Mouse (Mus musculus): ENCODE data around the gene Prelp. TPM values are rescaled to one million over a fixed set of nuclear protein-coding genes. Genes with fewer than 3 reads are reported as not detected.

Prelp gene
- 20.3 TPM for polyA plus RNA-seq (2015; fragmentation: Illumina TruSeq; extraction: RNeasy Lipid Tissue Mini Kit (QIAGEN cat#74804); ENCODE audit: insufficient read depth, low read depth, low replicate concordance)

DNA sequence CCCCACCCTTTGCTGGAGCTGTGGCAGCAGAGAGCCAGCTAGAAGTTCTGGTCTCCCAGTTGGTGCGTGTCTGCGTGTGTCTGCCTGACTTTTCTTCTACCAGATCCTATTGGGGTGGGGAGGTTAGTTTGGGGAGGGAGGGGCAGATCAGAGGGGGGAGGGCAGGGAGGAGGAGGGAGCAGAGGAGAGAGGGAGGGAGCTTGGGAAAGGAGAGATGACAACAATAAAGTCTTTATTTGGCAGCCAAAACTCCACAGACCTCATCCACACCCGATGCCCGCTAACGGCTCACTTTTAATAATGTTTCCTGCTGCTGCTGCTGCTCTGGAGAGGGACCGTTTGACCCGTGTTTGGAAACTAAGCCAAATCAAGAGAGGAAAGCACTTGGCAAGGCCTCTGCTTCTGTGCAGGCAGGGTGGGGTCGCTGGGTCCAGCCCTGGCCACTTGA, at the start of gene Prelp:
Gene Prelp (minus strand): TSS at position 111 of the 448 bp plus-strand sequence.

DNA sequence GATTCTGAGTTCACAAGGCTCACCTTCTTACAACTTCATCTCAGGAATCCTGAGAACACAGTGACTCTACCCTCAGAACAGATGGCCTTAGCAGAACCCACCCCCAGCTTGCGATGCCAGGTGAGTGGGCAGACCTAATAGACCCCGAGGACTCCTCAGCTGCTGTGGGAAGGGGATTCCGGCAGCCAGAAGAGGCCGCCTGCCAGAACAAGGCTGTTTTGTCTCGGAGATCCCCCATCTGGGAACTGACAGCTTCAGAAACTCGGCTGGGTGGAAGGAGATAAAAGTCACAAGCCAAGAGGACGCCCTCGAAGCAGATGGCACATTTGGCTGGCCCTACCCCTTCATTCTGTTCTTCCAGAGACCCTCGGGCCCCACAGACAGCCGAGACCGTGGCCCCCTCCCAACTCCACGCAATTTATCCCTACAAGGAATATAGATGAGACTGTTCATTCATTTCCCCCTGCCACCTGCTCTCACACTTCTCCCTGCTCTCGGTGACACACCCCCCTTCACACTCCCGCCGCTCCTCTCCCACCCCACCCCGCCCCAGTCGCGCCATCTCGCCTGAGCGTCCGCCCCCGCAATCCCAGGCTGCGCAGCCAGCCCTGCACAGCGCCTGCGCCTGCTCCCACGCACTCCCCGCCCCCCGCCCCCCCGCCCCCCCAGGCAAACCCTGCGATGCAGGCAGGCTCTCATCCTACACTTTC, 13.1 kb downstream of the Prelp start, which contains the start of gene Optc:
Gene Optc (minus strand): TSS at position 51 of the 710 bp plus-strand sequence.

Other genes with a start within 250 kb of the Prelp start
- 0.83 TPM for gene Lax1, start 231.3 kb downstream of the Prelp start, polyA plus RNA-seq (2015; fragmentation: Illumina TruSeq; extraction: RNeasy Lipid Tissue Mini Kit (QIAGEN cat#74804); ENCODE audit: insufficient read depth, low read depth, low replicate concordance)
- gene Atp2b4, start 120.4 kb downstream of the Prelp start, polyA plus RNA-seq (2015; fragmentation: Illumina TruSeq; extraction: RNeasy Lipid Tissue Mini Kit (QIAGEN cat#74804); ENCODE audit: insufficient read depth, low read depth, low replicate concordance) = 6.9 TPM
- not detected for gene Optc, start 13.4 kb downstream of the Prelp start, polyA plus RNA-seq (2015; fragmentation: Illumina TruSeq; extraction: RNeasy Lipid Tissue Mini Kit (QIAGEN cat#74804); ENCODE audit: insufficient read depth, low read depth, low replicate concordance)
- 12.6 TPM for gene Fmod, start 115.8 kb upstream of the Prelp start, polyA plus RNA-seq (2015; fragmentation: Illumina TruSeq; extraction: RNeasy Lipid Tissue Mini Kit (QIAGEN cat#74804); ENCODE audit: insufficient read depth, low read depth, low replicate concordance)
- 26.2 TPM for gene Btg2, start 157.7 kb upstream of the Prelp start, polyA plus RNA-seq (2015; fragmentation: Illumina TruSeq; extraction: RNeasy Lipid Tissue Mini Kit (QIAGEN cat#74804); ENCODE audit: insufficient read depth, low read depth, low replicate concordance)
- gene Chit1, start 189.8 kb upstream of the Prelp start, polyA plus RNA-seq (2015; fragmentation: Illumina TruSeq; extraction: RNeasy Lipid Tissue Mini Kit (QIAGEN cat#74804); ENCODE audit: insufficient read depth, low read depth, low replicate concordance) = not detected